Mouse (Mus musculus) lung, postnatal 36 days (tissue): ENCODE data around the gene Tbx6.
"Not testable (repeated sequence)": the region's sequence is repeated elsewhere in the genome, so short reads cannot be mapped to it uniquely, and the experiment has no call there.

Source experiments
- DNase-seq: peaks from one replicate; pipeline ENCODE4 v3.0.0; 2022; ENCODE audit warnings: mixed read lengths

Gene Tbx6

DNA sequence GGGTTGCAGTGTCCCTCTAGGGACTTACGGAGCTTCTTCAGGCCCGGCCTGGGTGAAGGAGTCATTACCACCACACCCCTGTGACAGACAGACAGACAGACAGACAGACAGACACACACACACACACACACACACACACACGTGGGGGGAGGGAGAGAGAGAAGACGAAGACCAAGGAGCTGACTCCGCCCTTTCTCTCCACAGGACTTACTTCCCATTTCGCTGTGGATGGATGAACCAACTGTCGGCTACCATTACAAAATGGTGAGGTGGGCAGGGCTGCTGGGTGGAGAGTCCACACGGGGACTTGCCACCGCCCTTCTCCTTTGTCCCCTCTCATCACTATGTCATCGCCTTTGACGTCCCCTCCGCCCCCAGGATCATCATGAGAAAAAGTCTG, 10.5 kb upstream of the Tbx6 start:
- DNase-seq = peak; percentile 68

DNA sequence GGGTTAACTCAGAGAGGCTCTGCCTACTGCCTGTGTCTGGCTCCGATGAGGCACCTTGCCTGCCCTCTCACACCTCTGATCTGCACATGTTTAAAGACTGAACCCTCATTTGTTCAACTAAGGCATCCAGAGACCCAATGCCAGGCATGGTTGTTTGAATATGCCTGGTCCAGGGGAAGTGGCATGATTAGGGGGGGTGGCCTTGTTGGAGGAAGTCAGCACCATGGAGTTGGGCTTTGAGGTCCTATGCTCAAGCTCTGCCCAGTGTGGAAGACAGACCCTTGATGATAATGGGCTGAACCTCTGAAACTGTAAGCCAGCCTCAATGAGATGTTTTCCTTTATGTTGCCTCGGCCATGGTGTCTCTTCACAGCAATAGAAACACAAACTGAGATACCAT, 7.9 kb upstream of the Tbx6 start:
- no peak for DNase-seq

DNA sequence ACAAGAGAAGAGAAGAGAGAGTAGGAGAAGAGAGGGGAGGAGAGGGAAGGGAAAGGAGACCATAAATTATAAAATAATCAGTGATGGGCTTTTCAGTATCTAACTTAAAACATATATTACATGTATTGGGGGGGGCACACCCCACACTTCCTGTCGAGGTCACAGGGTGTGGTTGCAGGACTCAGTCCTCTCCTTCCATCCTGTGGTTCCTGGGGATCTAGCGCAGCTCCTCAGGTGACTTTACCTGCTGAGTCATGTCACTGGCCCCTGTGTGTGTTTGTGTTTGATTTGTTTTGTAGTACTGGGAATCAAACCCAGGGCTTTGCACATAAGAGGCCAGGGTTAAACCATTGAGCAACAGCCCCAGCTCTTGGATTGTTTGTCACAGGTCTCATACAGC, 6.8 kb upstream of the Tbx6 start:
- DNase-seq = no peak

DNA sequence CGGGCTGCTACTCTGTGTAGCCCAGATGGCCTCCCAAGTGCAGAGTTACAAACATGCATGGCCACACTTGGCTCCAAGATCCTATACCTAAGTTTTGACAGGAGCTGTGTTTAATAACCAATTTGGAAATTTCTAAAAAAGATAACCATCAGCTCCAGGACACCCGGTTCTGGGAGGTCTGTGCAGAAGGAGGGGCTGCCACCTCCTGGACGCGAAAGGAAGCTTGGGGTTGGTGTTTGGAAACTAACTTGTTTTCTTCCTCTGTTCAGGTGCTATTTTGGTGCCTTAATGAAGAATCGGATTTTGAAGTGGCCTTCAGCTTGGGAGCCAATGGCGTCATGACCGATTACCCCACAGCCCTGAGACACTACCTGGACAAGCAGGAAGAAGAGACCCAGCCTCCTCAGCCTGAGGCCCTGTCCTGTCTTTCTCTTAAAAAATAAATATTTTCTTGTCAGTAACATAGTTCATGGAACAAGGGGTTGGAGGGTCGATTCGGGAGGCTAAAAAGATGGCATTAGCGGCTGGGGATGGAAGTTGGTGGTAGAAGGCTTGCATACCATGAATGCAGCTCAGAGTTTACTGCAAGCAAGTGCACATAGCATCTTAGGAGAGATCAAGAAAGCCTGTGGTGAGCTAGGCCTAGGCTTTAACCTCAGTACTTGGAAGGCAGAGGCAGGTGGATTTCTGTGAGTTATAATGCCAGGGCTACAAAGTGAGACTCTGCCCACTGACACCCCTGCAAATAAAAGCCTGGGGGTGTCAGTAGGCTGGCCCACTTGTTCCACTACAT, 5.9 kb upstream of the Tbx6 start:
- DNase-seq = no peak

DNA sequence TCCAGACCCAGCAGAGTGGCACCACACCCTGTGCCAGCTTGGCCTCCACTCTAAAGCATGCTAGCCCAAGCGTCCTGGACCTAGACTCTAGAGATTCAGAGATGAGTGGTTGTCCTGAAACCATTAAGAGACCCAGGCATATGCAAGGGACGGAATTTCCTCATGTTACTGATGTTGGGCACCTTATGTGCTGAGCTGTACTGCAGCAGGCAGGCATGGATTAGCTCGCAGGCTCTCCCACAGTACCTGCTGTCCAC, 5.4 kb upstream of the Tbx6 start:
- peak; percentile 64 for DNase-seq

DNA sequence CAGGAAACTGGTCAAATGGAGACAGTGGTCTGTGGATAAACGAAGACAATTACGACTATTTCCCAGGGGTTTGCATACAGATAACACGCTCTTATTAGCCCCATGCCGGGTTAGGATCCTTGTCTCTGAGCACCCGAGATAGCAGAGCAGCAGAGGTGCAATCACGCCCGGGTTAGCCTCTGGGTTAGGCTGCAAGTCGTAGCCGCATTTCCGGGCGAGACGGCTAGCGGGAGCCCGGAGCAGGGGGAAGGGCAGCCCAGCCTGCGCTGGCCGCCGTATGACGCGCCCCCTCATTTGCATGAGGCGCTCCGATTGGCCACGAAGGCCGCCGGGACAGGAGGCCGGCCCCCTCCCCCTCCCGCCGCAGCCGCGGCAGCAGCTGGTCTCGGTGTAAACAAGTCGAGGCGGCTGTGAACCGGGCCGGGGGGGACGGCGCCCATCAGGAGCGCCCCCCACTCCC, 4.7 kb upstream of the Tbx6 start, which contains the start of gene Ypel3:
Gene Ypel3, plus strand, starts transcription at position 358 of the 460 bp plus-strand sequence.
- peak; percentile 97 for DNase-seq

DNA sequence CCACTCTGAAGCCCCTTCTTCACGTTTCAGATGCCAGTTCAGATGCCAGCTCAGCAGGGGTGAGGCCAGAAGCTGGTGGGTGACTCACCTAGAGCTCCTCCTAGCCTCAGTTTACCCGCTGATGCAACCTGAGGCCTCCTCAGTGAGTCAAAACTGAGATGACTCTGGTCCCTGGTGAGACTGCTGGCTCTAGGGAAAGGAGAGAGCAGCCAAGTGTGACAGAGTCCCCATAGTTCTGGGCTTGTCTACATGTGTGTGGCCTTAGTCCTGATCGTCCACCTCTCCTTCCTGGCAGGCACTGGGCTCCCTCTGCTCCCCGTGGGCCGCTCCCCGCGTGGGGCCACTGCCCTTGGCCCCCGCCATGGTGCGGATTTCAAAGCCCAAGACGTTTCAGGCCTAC, 3.8 kb upstream of the Tbx6 start:
- no peak for DNase-seq

DNA sequence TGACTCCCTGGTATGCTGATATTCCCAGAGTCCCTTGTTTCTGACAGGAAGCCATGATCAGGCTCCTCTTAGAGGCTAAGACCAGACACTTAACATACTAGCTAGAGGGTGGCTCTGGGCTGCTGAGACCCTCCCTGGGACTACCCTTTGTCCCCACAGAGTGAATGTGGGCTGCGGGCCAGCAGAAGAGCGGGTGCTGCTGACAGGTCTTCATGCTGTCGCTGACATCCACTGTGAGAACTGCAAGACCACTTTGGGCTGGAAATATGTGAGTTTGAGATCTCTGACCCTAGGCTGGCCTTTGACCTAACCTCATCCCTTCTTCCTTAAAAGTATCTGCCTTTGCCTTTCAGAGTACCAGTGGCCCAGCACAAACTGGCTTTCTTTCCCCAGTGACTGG, 3.1 kb upstream of the Tbx6 start:
- DNase-seq = no peak

DNA sequence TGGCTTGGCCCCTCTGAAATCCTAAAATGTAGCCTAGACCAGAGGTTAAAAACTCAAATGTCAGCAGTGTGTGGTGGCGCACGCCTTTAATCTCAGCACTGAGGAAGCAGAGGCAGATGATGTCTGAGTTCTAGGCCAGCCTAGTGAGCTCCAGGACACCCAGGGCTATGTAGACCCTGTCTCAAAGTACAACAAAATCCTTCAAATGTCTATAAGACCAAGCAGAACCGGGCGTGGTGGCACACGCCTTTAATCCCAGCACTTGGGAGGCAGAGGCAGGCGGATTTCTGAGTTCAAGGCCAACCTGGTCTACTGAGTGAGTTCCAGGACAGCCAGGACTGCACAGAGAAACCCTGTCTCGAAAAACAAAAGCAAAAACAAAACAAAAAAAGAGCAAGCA, 2.2 kb upstream of the Tbx6 start:
- DNase-seq = not testable (repeated sequence)

DNA sequence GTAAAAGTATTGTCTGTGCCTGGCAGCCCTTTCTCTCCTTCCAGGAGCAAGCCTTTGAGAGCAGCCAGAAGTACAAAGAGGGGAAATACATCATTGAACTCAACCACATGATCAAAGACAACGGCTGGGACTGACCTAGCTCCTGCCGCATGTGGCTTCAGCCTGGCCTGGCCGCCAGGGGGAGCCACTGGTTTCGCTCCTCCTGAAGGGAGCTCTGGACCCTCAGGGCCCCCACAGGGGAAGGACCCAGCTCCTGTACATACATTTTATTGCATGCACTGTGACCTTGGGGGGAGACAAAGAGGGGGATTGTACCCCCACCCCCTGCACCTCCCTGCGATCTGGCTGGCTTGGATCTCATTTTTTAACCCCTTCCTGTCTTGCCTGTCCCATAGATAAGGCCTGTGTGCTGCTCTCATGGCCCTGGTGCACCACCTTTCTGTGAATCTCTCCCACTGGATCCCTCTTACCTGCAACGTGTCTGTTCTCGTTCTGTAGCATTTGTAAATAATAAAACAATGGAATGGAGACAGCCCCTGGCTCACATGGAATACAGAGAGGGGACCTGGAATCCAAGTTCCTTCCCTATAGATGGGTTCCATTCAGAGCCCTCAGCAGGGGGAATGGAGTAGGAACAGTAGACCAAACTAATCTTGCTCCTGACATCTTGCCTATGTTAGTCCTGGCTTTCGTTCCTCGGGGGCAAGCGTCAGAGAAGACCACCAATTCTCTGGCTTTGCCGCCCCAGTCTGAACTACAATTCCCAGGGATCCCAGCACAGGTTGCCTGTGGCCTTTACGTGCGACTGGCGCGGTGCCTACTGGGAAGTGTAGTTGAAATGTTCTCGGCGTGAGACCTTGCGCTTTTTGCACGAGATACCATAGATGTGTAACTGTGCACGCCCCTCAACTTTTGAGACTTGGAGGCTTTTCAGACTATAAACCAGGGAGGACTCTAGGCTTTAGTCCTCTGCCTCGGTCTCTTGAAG, 1.0 kb upstream of the Tbx6 start:
- peak; percentile 91 for DNase-seq

DNA sequence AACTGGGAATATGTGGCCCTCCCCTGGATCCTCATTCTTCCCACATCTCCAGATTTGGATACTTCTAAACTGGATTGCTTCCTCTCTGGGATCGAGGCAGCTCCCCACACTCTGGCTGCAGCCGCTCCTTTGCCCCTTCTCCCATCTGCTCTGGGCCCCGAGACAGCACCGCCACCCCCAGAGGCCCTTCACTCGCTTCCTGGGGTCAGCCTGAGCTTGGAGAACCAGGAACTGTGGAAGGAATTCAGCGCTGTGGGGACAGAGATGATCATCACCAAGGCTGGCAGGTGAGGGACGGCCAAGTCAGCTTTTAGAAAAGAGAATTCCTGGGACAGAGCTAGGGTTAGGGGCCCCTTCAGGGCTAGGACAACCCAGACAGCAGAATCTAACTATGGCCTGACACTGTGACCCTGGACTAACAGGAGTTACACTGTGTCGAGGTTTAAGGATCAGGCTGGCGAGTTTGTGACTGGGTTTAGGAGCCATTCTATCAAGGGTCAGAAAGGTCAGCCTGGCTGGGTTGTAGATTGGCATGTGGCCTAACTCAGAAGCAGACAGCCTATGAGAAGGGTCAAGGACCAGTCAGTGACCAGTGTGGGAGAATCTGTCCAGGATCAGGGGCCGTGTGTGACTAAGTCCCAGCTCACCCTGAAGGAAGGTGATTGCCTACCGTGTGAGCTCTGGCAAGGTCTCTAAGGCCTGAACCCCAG, 533 bp downstream of the Tbx6 start:
- no peak for DNase-seq

DNA sequence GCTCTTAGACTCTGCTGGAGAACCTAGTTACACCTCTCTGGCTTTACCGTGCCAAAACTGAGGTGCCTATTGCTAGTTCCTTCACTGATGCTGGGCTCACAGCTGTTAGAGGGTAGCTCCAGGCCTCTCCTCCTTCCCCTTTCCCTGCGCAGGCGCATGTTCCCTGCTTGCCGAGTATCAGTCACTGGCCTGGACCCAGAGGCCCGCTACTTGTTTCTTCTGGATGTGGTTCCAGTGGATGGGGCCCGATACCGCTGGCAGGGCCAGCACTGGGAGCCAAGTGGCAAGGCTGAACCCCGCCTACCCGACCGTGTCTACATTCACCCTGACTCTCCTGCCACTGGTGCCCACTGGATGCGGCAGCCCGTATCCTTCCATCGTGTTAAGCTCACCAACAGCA, 1.4 kb downstream of the Tbx6 start:
- DNase-seq = no peak

DNA sequence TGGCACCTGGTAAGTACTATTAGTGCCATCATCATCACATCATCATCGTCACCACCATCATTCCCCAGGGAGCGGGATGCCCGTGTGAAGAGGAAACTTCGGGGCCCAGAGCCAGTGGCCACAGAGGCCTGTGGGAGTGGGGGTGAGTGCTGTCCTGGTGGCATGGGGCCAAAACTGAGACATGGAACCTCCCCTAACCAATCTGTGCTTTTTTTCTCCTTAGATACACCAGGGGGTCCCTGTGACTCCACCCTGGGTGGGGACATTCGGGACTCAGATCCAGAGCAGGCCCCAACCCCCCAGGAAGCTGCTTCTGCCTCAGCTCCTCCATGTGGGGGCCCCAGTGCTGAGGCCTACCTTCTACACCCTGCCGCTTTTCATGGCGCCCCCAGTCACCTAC, 3.2 kb downstream of the Tbx6 start:
- DNase-seq = no peak

DNA sequence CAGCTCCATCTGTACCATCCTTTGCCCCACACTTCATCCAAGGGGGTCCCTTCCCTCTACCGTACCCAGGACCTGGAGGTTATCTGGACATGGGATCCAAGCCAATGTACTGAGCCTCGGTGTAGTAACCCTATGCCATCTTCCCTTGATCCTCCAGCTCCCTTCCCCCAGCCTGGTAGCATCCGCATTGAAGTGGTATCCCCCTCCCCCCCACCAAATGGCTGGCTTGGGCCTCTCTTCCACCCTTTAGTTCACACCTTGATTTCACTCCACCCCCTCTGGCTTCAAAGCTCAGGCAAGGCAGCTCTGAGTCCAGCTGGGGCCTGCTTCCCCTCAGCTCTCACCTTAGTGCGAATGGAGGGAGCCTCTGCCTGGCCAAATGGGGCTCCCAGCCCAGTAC, 3.8 kb downstream of the Tbx6 start:
- no peak for DNase-seq

DNA sequence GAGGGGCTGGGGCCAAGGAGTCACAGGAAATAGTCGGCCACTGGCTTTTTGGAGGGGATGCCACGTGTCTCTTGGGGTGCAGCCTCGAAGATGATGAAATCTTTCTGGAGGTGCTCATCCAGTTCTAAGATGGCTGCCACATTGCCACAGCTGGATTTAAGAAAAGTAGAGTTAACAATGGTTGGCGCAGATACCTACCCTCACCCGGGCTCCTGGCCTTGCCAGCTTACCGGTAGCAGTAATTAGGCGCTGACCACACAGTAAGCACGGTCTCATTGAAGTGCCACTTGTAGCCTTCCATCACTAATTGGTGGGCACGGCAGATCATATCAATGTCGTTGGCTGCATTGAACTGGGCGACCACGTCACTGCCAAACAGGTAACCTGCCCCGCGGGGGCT, 4.9 kb downstream of the Tbx6 start:
- no peak for DNase-seq

DNA sequence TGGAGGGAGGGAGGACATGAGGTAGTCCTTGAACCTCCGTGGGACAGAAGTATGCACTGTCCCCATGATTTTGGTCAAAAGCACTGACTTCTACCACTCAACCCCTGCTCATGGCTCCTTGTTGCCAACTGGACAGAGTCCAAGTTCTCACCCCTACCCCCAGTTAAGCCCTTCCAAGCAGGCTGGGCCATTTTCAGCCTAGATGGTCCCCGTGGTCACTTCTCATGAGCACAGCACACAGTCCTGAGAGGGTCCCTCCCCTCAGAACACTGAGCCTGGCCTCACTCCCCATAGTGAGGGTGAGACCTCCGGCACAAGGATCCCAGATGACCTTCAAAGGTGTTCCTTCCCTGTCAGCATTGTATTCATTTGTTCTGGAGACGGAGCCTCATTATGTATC, 7.9 kb downstream of the Tbx6 start:
- DNase-seq = no peak

DNA sequence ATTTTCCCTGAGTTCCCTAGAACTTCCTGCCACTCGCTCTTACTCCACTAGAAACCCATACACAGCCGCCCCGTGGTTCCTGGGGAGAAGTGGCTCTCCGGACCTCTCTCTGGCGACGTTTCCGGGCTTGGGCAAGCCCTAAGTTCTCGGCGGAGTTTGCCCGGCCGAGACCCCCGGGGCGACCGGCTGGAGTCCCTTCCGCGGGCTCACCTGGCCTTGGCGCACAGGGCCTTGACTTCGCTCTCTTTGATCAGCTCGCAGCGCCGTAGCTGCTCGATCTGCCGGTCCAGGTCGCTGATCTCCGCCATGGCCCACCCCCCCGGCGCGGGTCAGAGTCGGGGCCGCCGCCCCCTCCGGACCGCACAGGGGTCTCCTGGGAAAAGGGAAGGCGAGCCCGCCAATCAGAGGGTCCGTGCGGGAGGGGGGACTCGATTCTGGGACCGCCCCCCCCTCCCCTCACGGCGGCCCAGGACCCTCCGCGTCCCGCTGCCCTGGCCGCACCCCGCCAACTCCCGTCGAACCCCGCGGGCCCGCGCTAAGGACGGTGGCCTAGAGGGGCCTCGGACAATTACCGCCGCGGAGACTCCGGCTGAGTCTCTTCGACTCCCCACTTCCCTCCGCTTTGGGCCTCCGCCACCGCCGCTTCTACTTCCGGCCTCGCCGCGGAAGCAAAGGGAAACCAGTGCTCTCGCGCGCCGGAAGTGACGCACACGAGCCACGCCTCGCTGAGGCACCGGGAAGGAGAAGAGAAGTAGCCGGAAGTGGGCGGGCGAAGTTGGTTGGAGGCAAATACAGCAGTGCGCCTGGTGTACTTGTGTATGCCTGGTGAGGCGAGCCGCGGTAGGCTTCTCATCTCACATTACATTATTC, 10.8 kb downstream of the Tbx6 start, which contains the start of gene Ppp4c:
Gene Ppp4c, minus strand, starts transcription at position 646 of the 870 bp plus-strand sequence.
- peak; percentile 99 for DNase-seq

DNA sequence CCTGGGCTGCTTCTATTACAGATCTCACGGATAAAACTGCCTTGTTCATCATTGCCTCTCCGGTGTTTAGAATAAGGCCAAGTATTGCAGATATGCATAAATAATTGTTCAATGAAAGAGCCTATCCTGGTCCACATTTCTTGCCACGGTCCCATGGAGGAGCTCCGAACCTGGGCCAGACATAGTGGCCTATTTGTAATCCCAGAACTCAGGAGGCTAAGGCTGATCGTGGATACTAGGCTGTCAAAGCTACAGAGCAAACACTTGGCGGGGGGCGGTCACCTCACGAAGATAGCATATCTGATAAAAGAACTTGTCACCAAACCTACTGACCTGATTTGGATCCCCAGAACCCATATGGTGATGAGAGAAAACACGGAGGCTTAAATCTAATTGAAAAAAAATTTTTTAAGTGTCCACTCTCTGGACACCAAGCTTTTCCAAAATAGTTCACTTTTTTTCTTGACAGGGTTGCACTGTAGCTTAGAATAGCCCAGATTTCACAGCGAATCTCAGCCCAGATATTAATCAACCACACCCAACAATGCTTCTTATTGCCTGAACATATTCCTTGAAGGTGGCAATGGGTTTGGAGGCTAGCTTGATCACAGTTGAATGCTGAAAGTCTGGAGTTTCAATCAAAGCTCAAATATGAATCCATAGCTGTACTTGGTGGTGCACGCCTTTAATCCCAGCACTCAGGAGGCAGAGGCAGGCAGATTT, 11.6 kb downstream of the Tbx6 start:
- DNase-seq = no peak

DNA sequence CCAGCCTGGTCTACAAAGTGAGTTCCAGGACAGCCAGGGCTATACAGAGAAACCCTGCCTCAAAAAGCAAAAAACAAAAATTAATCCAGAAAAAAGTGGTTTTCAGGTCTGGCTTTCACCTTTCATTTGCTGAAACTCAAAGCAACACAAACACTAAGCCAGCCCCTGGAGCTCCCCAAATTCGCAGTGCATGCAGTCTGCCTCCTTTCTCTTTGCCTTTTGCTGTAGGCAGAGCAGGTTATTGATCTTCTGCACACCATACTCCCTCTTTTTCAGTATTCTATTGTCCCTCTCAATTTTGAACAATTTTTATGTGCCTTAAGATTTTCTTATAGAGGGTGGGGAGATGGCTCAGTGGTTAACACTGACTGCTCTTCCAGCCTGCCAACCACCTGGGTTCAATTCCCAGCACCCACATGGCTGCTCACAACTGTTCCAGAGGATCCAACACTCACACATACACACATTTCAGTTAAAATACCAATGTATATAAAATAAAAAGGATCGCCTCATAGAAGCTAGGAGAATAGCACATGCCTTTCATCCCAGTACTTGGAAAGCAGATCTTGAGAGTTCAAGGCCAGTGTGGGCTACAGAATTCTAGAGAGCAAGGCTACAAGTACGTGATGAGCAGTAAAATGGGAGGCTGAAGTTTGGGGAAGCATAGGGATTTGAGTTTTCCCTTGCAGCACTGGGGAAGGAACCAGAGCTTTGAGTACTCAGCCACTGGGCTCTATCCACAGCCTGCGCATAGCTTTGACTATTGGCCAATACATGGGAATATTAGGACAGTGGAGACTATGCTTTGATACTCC, 12.4 kb downstream of the Tbx6 start:
- DNase-seq = no peak

DNA sequence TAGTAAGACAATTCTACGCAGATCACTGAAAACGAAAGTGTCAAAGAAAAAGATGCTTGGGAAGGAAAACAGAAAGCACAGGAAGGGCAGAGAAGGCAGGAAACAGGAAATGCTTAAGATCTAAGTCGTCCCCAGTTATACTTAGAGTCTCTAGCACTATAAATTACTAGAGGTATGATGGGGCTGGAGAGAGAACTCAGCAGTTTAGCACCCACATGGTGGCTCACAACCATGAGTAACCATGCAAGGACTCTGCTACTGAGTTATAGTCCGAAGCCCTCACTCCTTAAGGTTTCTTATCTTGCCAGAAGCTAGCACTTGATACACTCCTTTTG, 13.0 kb downstream of the Tbx6 start:
- DNase-seq = no peak
